Mouse (Mus musculus): ENCODE measurements at regions not wholly inside any gene's neighbourhood (a gene's known extent, or its start where the extent isn't known, plus 50 kb on each side); places are given as distances from the start of the nearest gene placed in this dataset.
A peak's percentile ranks its signal among the peaks of the same experiment; 100 is the strongest.

DNA sequence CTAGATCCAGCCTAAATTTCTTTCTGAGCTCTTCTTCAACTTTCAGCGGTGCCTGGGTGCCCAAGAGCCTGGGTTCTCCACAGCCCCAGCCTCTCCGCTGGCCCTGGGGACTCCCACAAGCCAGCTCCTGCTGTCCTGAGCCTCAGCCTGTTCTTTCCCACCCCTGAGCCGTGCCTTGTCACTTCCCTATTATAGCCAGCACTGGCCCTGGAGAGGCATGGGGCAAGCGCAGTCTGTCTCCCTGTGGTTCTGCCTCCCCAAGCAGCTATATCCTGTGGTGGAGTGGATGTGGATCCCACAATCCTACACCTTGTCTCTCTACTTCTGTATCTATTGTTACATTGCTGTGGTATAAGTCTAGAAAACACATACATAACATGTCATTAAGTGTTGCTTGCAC lies 128.6 kb upstream of the Hgf start:
- no peak for DNase-seq

DNA sequence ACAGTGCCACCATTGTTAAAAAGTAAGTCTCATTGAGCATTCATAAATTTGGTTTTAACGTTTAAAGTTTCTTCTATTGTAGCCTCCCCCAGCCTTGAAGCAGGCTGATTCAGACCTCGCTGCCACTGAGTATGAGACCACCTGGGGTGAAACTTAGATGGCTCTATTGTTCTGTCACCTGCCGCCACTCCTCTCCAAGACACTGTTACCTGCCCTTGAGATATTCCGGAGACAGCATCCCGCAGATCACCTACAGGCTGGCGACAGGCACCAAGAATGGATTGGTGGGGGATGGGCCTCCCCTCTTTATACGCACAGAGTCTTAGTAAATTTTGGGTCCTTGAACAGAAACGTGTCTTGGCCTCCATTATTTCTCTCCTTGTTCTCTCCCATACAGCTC lies 128.0 kb upstream of the Hgf start:
- no peak for DNase-seq

DNA sequence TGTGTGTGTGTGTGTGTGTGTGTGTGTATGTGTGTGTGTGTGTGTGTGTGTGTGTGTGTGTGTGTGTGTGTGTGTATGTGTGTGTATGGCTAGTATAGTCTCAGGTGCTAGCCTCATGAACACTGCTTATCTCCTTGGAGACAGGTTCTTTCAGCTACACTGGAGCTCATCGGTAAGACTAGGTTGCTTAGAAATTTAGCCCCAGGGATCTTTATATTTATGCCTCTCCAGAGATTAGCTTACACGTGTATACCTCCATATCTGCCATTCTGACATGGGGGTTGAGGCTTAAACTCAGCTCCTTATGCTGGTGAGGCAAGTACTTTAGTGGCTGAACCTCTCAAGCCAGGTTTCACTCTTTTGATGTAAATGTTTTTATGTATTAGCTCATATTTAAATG lies 127.0 kb upstream of the Hgf start:
- no peak for DNase-seq

DNA sequence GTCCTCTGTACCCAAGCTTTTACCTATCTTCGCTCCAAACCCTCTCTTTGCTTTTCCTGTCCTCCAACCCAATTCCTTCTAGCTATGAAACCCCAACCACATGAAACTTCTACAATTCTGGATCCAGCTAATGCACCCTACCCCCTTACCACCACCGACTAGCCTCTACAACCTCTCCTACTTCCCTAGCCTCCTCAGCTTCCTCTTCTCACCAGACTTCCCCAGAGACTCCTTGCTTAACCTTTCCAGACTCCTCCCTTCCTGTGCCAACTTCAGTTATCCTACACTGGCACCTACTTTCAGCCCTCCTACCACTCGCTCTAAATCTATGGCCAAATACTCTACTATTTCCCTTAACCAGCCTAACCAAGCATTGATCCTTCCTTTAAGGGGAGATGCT lies 118.7 kb upstream of the Hgf start:
- no peak for DNase-seq

DNA sequence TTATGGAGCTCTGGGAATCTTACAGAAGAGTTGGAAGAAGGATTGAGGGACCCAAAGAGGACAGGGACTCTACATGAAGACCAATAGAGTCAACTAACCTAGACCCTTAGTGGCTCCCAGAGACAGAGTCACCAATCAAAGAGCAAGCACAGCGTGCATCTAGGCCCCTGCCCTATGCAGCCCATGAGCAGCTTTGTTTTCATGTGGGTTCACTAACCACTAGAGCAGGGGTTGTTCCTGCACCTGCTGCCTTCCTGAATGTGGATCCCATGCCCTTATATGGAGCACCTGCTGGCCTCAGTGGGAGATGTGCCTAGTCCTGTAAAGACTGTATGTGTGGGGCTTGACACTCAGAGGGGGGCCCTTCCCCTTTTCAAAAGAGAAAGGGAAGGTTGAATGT lies 108.2 kb upstream of the Hgf start:
- DNase-seq: no peak

DNA sequence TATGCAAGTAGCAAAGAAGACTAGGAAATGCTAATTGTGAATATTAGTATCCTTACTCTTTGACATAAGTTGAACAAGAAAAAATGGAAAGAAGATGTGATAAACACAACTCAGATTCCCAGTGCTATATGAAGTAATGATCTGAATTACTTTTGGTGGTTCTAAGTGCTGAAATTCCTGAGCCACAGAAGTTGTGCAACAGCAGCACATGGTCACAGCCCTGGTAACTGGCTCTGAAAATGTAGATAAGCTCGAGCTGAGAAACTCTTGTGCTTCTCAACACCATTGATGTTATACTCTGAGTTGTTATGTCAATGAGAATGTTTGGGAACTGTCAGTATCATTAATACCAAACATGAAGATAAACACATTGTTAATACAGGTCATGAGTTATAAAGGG lies 106.3 kb upstream of the Hgf start:
- no peak for DNase-seq

DNA sequence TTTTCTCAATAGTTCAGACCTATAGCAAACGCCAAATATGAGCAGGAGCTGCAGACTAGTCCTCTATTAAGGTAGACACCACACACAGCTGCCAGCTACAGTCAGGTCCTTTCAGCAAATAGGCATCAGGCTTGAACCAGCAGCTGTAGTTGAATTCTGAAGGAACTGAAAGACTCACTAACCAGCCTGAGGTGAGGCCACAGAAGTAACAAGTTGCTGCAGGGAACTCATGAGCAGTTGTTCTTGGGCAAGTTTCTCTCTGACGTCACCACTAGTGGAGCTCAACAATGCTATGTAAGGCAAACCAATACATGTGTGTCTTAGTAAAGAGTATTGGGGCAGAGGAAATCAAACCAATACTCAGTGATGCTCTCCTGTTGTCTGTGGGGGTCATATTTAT lies 91.5 kb upstream of the Hgf start:
- no peak for DNase-seq

DNA sequence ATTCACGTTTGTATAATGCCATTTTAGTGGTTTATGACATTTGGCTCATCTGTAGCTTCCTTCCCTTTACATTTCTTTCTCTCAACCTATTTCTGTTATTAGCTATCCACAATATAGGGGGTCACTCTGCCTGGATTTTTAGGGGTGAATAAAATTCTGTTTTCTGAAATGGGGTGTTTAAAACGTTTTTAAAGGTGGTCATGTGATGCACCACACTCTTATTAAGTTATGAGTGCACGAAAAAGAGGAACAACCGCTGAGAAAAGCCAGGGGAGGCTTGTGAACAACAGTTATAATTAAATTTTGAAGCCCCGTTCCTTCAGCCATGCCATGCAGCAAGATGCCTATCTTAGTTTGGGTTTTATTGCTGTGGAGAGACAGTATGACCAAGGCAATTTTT lies 87.0 kb upstream of the Hgf start:
- DNase-seq: no peak

DNA sequence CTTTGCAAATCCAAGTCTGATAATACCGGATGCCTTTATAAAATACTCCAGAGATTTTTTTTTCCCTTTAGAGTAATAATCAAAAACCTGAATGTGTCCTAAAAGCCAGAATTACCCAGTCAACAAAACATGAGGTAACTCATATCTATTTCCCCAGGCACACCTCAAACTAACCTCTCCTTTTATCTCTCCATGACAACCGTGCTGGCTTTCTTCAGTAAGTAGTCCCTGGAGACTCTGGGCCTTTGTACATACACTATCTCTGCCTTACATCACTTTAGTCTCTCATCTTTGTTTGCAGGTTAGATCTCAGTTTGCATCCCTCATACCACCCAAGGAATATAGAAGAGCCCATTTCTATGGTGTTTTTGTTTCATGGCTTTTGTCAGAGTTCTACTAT lies 84.7 kb upstream of the Hgf start:
- DNase-seq: no peak

DNA sequence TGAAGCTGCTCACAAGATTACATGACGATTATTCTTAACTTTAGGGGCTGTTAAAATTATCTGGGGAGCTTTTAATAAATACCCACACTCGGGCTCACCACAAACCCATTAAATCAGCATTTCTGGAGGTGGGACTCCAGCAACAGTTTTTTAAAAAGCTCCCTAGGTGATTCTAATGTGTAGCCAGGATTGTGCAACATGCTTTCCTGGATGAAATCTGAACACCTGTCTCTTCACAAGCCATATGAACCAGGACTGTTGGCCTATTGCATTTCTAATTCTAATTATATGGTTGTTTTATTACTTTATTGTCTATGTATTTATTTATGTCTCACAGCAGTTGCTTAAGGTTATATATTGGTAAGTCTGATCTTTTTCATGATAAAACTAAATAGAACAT lies 84.1 kb upstream of the Hgf start:
- no peak for DNase-seq

DNA sequence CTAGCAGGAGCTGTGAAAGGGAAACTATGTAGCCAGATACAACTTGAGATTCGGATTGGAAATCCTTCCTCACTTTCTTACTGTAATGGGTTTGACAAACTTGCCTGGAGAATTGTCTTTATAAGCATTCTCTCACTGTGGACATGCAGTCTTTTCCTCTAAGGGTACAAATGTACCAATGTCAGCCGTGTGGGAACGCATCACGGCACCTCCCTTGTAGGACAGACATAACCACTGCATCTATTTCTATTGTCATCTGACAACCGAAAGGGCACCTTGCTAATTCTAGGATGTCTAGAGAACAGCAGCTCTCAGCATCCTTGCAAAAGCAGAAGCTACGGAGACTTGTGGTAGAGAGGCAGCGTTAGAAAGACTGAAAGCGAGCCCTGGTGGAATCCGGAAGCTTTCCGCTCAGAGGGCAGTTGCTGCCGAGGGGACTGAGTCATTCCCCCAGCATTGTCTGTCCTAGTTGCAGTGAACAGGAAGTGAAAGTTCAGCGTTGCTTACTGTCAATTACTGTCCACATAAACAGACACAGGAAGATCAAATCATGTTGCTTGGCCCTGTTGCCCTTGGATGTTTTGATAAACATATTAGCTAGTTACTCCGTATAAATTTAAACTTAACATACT lies 83.5 kb upstream of the Hgf start:
- DNase-seq: peak; percentile 59

DNA sequence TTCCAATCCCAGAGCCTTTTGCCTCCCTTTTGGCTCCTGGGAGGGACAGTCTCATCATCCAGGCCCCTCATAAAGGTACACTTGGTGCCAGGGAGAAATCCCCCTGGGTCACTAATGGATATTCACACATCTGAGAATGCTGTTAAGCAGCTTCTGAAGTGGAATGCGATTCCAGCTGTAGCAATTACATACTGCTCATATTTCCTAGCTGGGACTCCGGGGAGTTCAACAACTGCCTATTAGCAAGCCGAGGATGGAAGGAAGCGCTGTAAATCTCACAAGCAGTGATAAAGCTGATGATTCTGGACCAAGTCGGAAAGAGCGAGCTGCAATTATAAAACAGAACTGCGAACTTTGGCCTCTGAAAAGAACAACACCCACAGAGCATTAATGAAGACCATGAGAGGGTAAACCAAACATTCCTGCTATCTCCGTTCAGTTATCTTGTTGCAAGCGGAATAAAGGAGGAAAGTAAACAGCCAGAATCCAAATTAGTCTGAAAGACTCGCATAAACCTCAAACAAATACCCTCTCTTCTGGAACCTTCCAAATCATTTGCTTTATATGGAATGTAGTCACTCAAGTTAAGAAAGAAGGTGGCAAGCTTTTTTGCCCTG lies 82.8 kb upstream of the Hgf start:
- DNase-seq: no peak

DNA sequence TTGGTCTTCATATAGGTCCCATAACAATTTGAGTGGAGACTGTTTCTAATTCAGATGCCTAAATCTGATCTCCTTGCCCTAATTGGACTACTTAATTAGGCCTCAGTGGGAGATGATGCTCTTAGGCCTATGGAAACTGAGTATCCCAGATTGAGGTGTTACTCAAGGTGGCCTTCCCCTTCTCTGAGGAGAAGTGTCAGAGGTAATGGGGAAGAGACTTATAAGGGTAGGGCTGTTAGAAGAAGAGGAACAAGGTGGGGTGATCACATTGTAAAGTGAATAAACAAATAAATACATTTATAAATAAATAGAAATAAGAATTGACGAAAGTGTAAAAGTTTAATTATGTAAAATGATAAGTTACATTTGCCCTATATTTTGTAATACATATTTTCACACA lies 65.3 kb upstream of the Hgf start:
- no peak for DNase-seq

DNA sequence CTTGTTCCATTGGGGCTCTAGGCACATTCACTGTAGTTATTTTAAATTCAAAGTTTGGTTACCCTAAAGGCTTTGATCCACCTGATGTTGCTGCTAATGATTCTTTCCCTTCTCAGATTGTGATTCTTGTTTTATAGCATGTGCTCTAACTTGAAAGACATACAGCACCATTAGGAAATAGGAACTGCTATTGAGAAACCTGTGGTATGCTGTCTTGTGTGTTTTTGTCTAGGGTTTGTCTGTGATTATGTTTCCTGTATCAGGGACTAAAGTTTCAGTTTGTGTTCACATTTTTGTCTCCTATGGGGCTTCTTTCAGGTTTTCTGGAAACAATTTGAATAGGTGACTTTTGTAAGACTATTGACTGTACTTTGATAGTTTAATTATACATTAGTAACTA lies 63.5 kb upstream of the Hgf start:
- DNase-seq: no peak

DNA sequence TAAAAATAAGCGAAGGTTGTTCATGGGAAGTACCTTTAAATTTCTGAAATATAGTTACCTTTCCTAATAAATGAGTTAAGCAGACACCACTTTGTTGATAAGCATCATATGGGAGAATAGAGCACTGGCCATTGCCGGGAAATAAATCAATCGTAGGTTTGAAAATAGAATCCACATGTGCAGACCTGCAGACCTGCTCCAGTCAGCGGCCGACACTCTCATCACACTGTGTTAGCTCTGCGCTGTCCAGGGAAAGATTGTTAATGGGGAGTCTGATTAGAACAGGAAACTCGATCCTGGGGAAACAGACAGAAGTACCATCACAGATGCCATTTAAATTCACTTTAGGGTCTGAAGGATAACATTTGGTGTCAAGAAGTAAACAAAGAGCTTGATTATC lies 53.4 kb upstream of the Hgf start:
- DNase-seq: no peak
